Mouse (Mus musculus) skeletal muscle tissue, postnatal 0 days (tissue): Measurements from ENCODE around the gene 1700022I11Rik. TPM values are rescaled to one million over a fixed set of nuclear protein-coding genes. Genes with fewer than 3 reads are reported as not detected.

ENCODE experiments used
- polyA plus RNA-seq: library from polyadenylated mRNA; unstranded; fragments of >200 nt; fragmentation: Nextera tagmentation; extraction: Ambion mirVana; gene quantifications from 2 replicates; pipeline ENCODE4 v1.2.1, GENCODE M21; 2015

1700022I11Rik gene
- 0.32 and 0.42 TPM in 2 replicates for polyA plus RNA-seq

GRCm38 (mm10) chr4:42969304-42969703 lies at the start of gene 1700022I11Rik:
Gene 1700022I11Rik (plus strand): TSS chr4:42969604.

GRCm38 (mm10) chr4:42949676-42950051 lies 19.7 kb upstream of the 1700022I11Rik start, which contains the start of gene Dnajb5:
Gene Dnajb5 (plus strand): TSS chr4:42949814.

GRCm38 (mm10) chr4:43000141-43000986 lies 31.0 kb downstream of the 1700022I11Rik start, which contains the start of gene Vcp:
Gene Vcp (minus strand): TSS chr4:43000507.

GRCm38 (mm10) chr4:43010161-43011038 lies 41.0 kb downstream of the 1700022I11Rik start, which contains the start of gene Fancg:
Gene Fancg (minus strand): TSS chr4:43010506.

GRCm38 (mm10) chr4:43025084-43025960 lies 55.9 kb downstream of the 1700022I11Rik start, which contains the start of gene Pigo:
Gene Pigo (minus strand): TSS chr4:43025819.

GRCm38 (mm10) chr4:43031237-43031995 lies 62.0 kb downstream of the 1700022I11Rik start, which contains the start of gene Stoml2:
Gene Stoml2 (minus strand): TSS chr4:43031710.

Other genes starting within 250 kb of the 1700022I11Rik start
- not detected in 2 replicates for gene 4930578G10Rik, start 234.1 kb upstream of the 1700022I11Rik start, polyA plus RNA-seq
- gene Ccl19, start 213.0 kb upstream of the 1700022I11Rik start, polyA plus RNA-seq, result 0.32 and 0.60 TPM in 2 replicates
- gene Ccl21a, start 195.6 kb upstream of the 1700022I11Rik start, polyA plus RNA-seq, result 10.1 and 10.8 TPM in 2 replicates
- not detected in 2 replicates for gene Fam205a1, start 115.7 kb upstream of the 1700022I11Rik start, polyA plus RNA-seq
- 0.04 TPM in 1 of 2 replicates, not detected in the other for gene Gm12394, start 112.8 kb upstream of the 1700022I11Rik start, polyA plus RNA-seq
- gene Fam205c, start 95.4 kb upstream of the 1700022I11Rik start, polyA plus RNA-seq, result 0.21 TPM in 1 of 2 replicates, not detected in the other
- gene Phf24, start 52.9 kb upstream of the 1700022I11Rik start, polyA plus RNA-seq, result 0.51 and 0.73 TPM in 2 replicates
- 16.7 and 18.6 TPM in 2 replicates for gene Dnajb5, start 19.8 kb upstream of the 1700022I11Rik start, polyA plus RNA-seq
- 372 and 383 TPM in 2 replicates for gene Vcp, start 30.9 kb downstream of the 1700022I11Rik start, polyA plus RNA-seq
- gene Fancg, start 40.9 kb downstream of the 1700022I11Rik start, polyA plus RNA-seq, result 3.5 and 4.0 TPM in 2 replicates
- 8.2 and 8.5 TPM in 2 replicates for gene Pigo, start 56.2 kb downstream of the 1700022I11Rik start, polyA plus RNA-seq
- gene Stoml2, start 62.1 kb downstream of the 1700022I11Rik start, polyA plus RNA-seq, result 162 and 173 TPM in 2 replicates
- 8.8 and 9.5 TPM in 2 replicates for gene Fam214b, start 76.6 kb downstream of the 1700022I11Rik start, polyA plus RNA-seq
- gene Unc13b, start 89.3 kb downstream of the 1700022I11Rik start, polyA plus RNA-seq, result 0.78 and 0.81 TPM in 2 replicates